Mouse (Mus musculus): ENCODE data around the gene Ppwd1.

DNA sequence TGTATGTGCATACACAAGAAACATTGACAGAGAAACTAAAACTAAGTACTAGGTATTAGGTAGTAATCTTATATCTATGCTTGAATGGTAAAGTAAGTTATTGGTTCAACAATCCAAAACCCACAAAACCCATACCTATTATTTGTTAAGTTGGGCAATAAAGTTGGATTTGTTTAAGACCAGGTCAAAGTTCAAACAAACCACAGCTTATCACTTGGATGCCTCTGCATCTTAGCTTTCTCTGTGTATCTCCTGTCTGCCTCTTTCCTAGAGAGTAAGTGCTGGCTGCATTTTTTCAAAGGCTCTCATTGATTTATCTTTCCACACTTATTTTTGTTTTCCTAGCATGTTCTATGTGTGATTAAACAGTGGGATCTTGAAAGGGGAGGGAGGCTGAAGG, 56.1 kb downstream of the Ppwd1 start:
- TF ChIP-seq CTCF (IDR thresholded peaks at IDR 0.05; ENCODE audit: low read depth) (no peak), EP300 (IDR thresholded peaks at IDR 0.05; ENCODE audit: low read depth) (no peak)
